Mouse (Mus musculus): Measurements from ENCODE around the gene Nit2. TPM values are rescaled to one million over a fixed set of nuclear protein-coding genes. Genes with fewer than 3 reads are reported as not detected.

Gene Nit2
- polyA plus RNA-seq (2015; fragmentation: Nextera tagmentation; extraction: Ambion mirVana), result 45.8 and 49.5 TPM in 2 replicates

DNA sequence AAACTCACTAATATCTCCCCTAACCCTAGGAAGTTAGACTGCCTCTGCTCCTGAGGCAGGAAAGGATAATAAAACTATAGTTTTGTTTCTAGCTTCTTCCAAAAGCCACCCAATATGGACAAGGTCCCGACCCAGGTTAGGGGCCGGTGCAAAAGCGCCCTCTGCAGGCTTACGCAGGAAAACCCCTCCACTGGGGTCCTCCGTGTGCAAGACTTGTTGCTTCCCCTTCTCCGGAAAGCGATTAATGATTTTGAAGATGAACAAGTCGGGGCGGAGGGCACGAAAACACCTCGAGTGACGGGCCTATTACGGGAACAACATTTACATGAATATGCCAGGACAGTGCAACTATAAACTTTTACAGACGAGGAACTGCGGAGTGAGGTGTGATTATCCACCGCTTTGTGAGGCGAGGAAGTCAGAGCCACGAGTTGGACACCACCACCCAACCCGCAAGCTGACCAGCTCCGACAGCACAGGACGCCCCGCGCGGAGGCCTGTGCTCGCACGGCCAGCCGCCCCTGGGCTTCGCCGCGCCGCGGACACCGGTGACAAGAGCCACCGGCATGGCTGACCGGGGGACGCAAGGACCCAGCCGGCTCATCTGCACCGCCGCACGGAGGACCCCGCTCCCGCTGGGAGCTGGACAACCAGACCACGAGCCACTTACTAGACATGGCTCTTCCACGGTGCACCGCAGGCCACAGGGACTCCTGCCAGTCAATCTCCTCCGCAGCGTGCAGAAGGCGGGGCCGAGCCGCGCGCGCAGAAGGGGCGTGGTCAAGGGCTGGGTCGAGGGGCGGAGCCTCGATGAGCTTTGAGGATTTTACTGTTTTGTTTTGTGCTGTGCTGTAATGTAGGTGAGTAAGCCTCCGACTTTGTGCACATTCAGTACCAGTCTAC, at the start of gene Nit2:
Gene Nit2 (minus strand): TSS at position 731 of the 903 bp plus-strand sequence.
- Histone ChIP-seq H3K27ac (peak within 1 kb of the TSS; percentile 94), H3K27me3 (no peaks in the 10 kb centered on the region), H3K9me3 (replicated peaks) (no peaks in the 10 kb centered on the region), H3K36me3 (peaks cover 26% of the 10 kb centered on the region), H3K4me2 (peak within 1 kb of the TSS; percentile 81), H3K9ac (peak within 1 kb of the TSS; percentile 80), H3K4me3 (peak within 1 kb of the TSS; percentile 84), H3K4me1 (replicated peaks) (peaks cover 4% of the 10 kb centered on the region; the same call in 1 of the 2 replicates)
- under 1% methylated on average over 58 of the region's 58 CpGs for WGBS
- peak; percentile 99 for ATAC-seq (replicated peaks; ENCODE audit: insufficient number of reproducible peaks, insufficient read depth, low FRiP score, low read depth)

DNA sequence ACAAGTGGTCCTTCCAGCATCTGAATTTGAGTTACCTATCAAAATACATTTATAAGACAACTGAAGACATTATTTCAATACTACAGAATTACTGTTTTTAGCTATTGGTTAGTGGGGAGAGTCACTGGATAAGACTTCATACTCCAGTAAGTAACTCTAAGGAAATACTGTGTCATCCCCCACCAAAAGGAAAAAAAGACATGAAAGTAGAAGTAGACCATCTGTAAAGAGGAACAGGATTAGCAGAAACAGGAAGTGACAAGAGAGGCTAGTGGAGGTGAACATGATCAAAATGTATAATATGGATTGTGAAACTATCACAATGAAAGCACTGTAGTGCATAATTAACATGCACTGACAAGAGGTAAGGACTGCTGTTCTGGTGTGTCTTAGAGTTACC, 48.8 kb upstream of the Nit2 start:
- H3K4me1 ChIP-seq (replicated peaks), result no peaks in the 10 kb centered on the region
- ATAC-seq (replicated peaks; ENCODE audit: insufficient number of reproducible peaks, insufficient read depth, low FRiP score, low read depth), result no peak
- no peaks in the 10 kb centered on the region for H3K27me3 ChIP-seq
- no peaks in the 10 kb centered on the region for H3K9me3 ChIP-seq (replicated peaks)
- no peak overlapping the region for H3K4me2 ChIP-seq
- H3K4me3 ChIP-seq, result no peak overlapping the region
- no peak overlapping the region for H3K9ac ChIP-seq
- peaks cover 28% of the 10 kb centered on the region for H3K36me3 ChIP-seq
- H3K27ac ChIP-seq, result no peak overlapping the region

- WGBS, result 83% methylated on average over 2 of the region's 2 CpGs
- H3K9ac ChIP-seq, result no peak overlapping the region
- peaks cover 22% of the 10 kb centered on the region for H3K36me3 ChIP-seq
- no peaks in the 10 kb centered on the region for H3K9me3 ChIP-seq (replicated peaks)
- no peak overlapping the region for H3K27ac ChIP-seq
- no peak for ATAC-seq (replicated peaks; ENCODE audit: insufficient number of reproducible peaks, insufficient read depth, low FRiP score, low read depth)
- H3K4me1 ChIP-seq (replicated peaks), result no peaks in the 10 kb centered on the region
- H3K27me3 ChIP-seq, result no peaks in the 10 kb centered on the region
- no peak overlapping the region for H3K4me3 ChIP-seq
- no peak overlapping the region for H3K4me2 ChIP-seq
These were observed 43.9 kb upstream of the Nit2 start for GRCm38 (mm10) chr16:57211037-57211436.

GRCm38 (mm10) chr16:57208342-57208741, 41.2 kb upstream of the Nit2 start:
- 67% methylated on average over 2 of the region's 2 CpGs for WGBS
- peaks cover 20% of the 10 kb centered on the region for H3K36me3 ChIP-seq
- no peak overlapping the region for H3K4me3 ChIP-seq
- H3K9ac ChIP-seq, result no peak overlapping the region
- no peaks in the 10 kb centered on the region for H3K27me3 ChIP-seq
- no peak overlapping the region for H3K4me2 ChIP-seq
- H3K9me3 ChIP-seq (replicated peaks), result no peaks in the 10 kb centered on the region
- no peaks in the 10 kb centered on the region for H3K4me1 ChIP-seq (replicated peaks)
- H3K27ac ChIP-seq, result no peak overlapping the region
- no peak for ATAC-seq (replicated peaks; ENCODE audit: insufficient number of reproducible peaks, insufficient read depth, low FRiP score, low read depth)

DNA sequence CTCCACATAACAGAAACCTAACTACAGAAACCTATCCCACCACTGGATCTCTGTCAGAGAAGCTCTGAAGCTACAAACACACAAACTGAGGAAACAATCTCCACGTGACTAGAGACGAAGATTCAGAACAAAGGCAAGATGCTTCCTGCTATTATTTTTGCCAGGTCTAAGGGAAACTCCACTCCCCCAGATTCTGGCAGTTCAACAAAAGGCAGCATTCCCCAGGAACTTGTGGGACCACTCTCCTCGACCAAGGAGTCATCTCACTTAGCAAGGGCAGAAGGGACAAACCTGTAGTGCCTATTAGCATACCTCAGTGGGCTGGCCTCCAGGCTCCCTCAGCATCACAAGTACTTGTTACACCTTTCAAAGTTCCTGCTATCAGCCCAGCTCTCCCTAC, 30.1 kb upstream of the Nit2 start:
- Histone ChIP-seq H3K36me3 (peaks cover 17% of the 10 kb centered on the region), H3K27ac (no peak overlapping the region), H3K27me3 (no peaks in the 10 kb centered on the region), H3K9ac (no peak overlapping the region), H3K4me3 (no peak overlapping the region), H3K4me2 (no peak overlapping the region), H3K4me1 (replicated peaks) (no peaks in the 10 kb centered on the region), H3K9me3 (replicated peaks) (no peaks in the 10 kb centered on the region)
- no peak for ATAC-seq (replicated peaks; ENCODE audit: insufficient number of reproducible peaks, insufficient read depth, low FRiP score, low read depth)
- 57% methylated on average over 3 of the region's 3 CpGs for WGBS

DNA sequence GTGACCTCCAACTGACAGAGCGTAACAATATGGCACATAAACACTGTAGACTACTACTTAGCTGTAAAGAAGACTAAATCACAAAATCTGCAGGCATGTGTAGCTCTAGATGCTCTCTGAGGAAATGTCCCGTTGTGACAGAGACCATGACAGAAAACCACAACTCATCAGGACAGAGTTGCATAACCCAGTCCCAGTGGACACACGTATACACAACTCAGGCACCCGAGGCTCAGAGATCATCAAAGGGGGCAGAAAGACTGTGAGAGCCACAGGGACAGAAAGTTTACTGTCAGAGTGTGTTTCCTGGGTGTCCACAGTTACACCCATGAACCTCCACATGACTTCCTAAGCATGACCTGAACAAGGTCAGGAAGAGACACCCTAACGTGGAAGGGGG, 29.4 kb upstream of the Nit2 start:
- H3K27ac ChIP-seq, result no peak overlapping the region

GRCm38 (mm10) chr16:57191214-57191613, 24.1 kb upstream of the Nit2 start:
- Histone ChIP-seq H3K4me1 (replicated peaks) (no peaks in the 10 kb centered on the region), H3K27ac (no peak overlapping the region), H3K36me3 (peaks cover 36% of the 10 kb centered on the region), H3K9me3 (replicated peaks) (no peaks in the 10 kb centered on the region), H3K4me2 (no peak overlapping the region), H3K9ac (no peak overlapping the region), H3K4me3 (no peak overlapping the region), H3K27me3 (no peaks in the 10 kb centered on the region)
- ATAC-seq (replicated peaks; ENCODE audit: insufficient number of reproducible peaks, insufficient read depth, low FRiP score, low read depth), result no peak
- WGBS, result 93% methylated on average over 14 of the region's 14 CpGs

More for the DNA sequence above, 29.4 kb upstream of the Nit2 start:
- WGBS, result 87% methylated on average over 5 of the region's 5 CpGs
- Histone ChIP-seq H3K4me1 (replicated peaks) (no peaks in the 10 kb centered on the region), H3K9ac (no peak overlapping the region), H3K4me3 (no peak overlapping the region), H3K27me3 (no peaks in the 10 kb centered on the region), H3K9me3 (replicated peaks) (no peaks in the 10 kb centered on the region), H3K36me3 (peaks cover 24% of the 10 kb centered on the region), H3K4me2 (no peak overlapping the region)
- ATAC-seq (replicated peaks; ENCODE audit: insufficient number of reproducible peaks, insufficient read depth, low FRiP score, low read depth), result no peak

DNA sequence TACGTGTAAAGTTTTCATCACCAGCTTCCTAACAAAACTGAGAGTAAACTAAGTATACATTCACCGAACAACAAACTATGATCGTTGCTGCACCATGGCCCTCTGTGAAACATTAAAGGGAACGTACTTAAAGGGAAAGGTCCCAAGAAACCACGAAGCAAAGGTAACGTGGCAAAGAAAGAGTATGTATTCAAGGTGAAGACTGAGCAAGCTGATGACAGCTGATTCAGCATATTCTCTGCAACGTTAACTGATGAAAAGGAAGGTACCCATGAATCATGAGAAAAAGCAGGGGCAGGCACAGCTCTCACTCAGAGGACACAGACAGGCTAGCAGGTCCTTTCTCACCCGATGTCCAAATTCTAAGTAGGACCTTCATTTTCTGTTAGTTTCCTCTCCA, 23.2 kb upstream of the Nit2 start:
- H3K9ac ChIP-seq, result no peak overlapping the region
- H3K27me3 ChIP-seq, result no peaks in the 10 kb centered on the region
- peaks cover 40% of the 10 kb centered on the region for H3K36me3 ChIP-seq
- no peak overlapping the region for H3K27ac ChIP-seq
- no peaks in the 10 kb centered on the region for H3K9me3 ChIP-seq (replicated peaks)
- H3K4me1 ChIP-seq (replicated peaks), result no peaks in the 10 kb centered on the region
- H3K4me3 ChIP-seq, result no peak overlapping the region
- WGBS, result 78% methylated on average over 8 of the region's 8 CpGs
- no peak for ATAC-seq (replicated peaks; ENCODE audit: insufficient number of reproducible peaks, insufficient read depth, low FRiP score, low read depth)
- no peak overlapping the region for H3K4me2 ChIP-seq

DNA sequence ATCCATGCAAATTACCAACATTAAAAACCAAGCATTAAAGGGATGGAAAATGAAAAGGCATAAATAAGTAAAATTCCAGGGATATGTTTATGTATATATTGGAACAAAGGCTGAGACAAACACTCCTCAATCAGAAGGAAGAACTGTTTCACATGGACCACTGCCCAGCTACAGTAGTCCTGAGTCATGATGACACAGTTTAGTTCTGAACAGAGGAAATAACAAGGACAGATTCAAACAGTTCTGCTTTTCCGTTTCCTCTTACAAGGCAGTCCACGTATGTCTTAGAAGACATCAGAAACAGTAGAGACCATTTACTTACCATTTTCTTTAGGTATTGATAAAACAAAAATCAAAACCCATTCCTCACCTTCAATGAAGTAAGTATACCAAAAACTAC, 22.4 kb upstream of the Nit2 start:
- 76% methylated on average over 2 of the region's 2 CpGs for WGBS
- ATAC-seq (replicated peaks; ENCODE audit: insufficient number of reproducible peaks, insufficient read depth, low FRiP score, low read depth), result no peak

DNA sequence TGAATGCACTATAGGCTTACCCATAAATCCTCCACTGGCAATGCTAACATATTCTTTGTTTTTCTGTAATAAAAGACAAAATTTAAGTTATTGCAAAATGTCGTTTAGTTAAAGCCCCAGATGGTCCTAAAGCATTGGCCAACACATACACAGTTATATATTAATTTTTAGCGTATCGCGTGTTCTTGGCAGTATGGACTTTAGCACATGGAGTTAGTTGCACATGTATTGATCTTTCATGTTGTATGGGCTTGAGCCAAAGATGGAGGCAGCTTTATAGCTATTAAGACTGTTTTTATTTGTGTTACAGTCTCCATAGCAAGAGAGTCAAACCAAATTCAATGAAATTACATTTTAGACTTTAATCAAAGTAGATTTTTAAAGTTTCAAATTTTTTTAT, 19.5 kb upstream of the Nit2 start:
- Histone ChIP-seq H3K4me2 (no peak overlapping the region), H3K27me3 (no peaks in the 10 kb centered on the region), H3K4me3 (no peak overlapping the region), H3K4me1 (replicated peaks) (no peaks in the 10 kb centered on the region), H3K9me3 (replicated peaks) (no peaks in the 10 kb centered on the region), H3K9ac (no peak overlapping the region), H3K36me3 (peaks cover 45% of the 10 kb centered on the region), H3K27ac (no peak overlapping the region)
- ATAC-seq (replicated peaks; ENCODE audit: insufficient number of reproducible peaks, insufficient read depth, low FRiP score, low read depth), result no peak
- WGBS, result 91% methylated on average over 4 of the region's 4 CpGs

More for the DNA sequence above, 22.4 kb upstream of the Nit2 start:
- Histone ChIP-seq H3K27ac (no peak overlapping the region), H3K9ac (no peak overlapping the region), H3K36me3 (peaks cover 31% of the 10 kb centered on the region), H3K27me3 (no peaks in the 10 kb centered on the region), H3K4me2 (no peak overlapping the region), H3K4me1 (replicated peaks) (no peaks in the 10 kb centered on the region), H3K9me3 (replicated peaks) (no peaks in the 10 kb centered on the region), H3K4me3 (no peak overlapping the region)

DNA sequence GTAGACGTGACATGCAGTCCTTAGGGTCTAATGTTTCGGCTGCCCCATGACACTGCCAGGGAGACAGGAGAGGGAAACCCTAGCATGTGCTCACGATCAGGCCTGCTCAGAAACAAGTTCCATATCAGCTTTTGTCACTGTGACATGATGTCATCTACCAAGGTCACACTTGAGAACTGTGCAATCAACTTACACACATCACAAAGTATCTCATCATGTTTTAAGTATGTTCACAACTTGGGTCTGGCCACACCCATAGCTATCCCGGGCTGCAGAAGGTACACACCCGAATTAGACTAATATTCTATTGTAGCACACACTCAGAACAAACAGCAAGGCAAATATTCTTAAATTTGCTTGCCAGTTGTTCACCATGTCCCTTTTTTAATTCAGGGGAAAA, 14.9 kb upstream of the Nit2 start:
- Histone ChIP-seq H3K9me3 (replicated peaks) (no peaks in the 10 kb centered on the region), H3K4me1 (replicated peaks) (no peaks in the 10 kb centered on the region), H3K4me2 (no peak overlapping the region), H3K27ac (no peak overlapping the region), H3K9ac (no peak overlapping the region), H3K27me3 (no peaks in the 10 kb centered on the region), H3K36me3 (peaks cover 55% of the 10 kb centered on the region), H3K4me3 (no peak overlapping the region)
- WGBS, result 74% methylated on average over 5 of the region's 5 CpGs
- ATAC-seq (replicated peaks; ENCODE audit: insufficient number of reproducible peaks, insufficient read depth, low FRiP score, low read depth), result no peak

DNA sequence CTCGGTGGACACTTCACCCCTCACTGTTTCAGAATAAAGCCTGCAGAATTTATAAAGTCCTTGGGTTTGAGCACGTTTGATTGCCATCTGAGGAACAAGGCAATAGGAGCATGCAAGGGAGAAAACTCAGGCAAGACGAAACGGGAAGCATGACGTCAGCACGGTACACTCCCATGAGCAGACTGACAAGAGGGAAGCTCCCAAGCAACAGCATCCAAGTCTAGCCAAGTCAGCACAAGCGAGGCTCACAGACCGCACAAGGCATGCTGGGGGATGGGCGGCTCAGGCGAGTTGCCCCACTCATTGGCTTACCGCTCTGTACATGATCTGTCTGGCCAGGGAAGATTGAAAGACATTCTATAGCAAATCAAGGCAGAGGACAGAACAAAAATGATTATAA, 14.0 kb upstream of the Nit2 start:
- Histone ChIP-seq H3K9me3 (replicated peaks) (no peaks in the 10 kb centered on the region), H3K27ac (no peak overlapping the region), H3K4me2 (no peak overlapping the region), H3K9ac (no peak overlapping the region), H3K36me3 (peaks cover 62% of the 10 kb centered on the region), H3K4me1 (replicated peaks) (no peaks in the 10 kb centered on the region), H3K4me3 (no peak overlapping the region), H3K27me3 (no peaks in the 10 kb centered on the region)
- no peak for ATAC-seq (replicated peaks; ENCODE audit: insufficient number of reproducible peaks, insufficient read depth, low FRiP score, low read depth)
- 77% methylated on average over 11 of the region's 11 CpGs for WGBS
